Mouse (Mus musculus) limb, embryonic 10.5 days (tissue): ENCODE results near the gene N4bp2. TPM values are rescaled to one million over a fixed set of nuclear protein-coding genes. Genes with fewer than 3 reads are reported as not detected.
"Not testable (repeated sequence)": the region's sequence is repeated elsewhere in the genome, so short reads cannot be mapped to it uniquely, and the experiment has no call there.

Source experiments
- DNase-seq: peaks from one replicate; pipeline ENCODE4 v3.0.0-alpha.2; 2017; ENCODE audit warnings: low spot score
- H3K27ac ChIP-seq: fragments of 300-500 bp; sonication (generic); 2 replicates; pipeline ENCODE4 v1.5.1; 2016; ENCODE audit warnings: mild to moderate bottlenecking
- H3K27me3 ChIP-seq: fragments of 300-500 bp; sonication (generic); 2 replicates; pipeline ENCODE4 v1.6.1; 2016; ENCODE audit warnings: low read depth, mild to moderate bottlenecking; ENCODE audit not compliant: poor library complexity, severe bottlenecking
- H3K36me3 ChIP-seq: fragments of 300-500 bp; sonication (generic); 2 replicates; pipeline ENCODE4 v1.6.1; 2016; ENCODE audit warnings: mild to moderate bottlenecking, moderate library complexity
- H3K4me1 ChIP-seq: fragments of 300-500 bp; sonication (generic); 2 replicates; pipeline ENCODE4 v1.6.1; 2016
- H3K4me3 ChIP-seq: fragments of 300-500 bp; sonication (generic); 2 replicates; pipeline ENCODE4 v1.5.1; 2016; ENCODE audit warnings: mild to moderate bottlenecking, moderate library complexity
- H3K9me3 ChIP-seq: fragments of 300-500 bp; sonication (generic); replicated peaks from 2 replicates; pipeline ENCODE4 v1.6.1; 2016; ENCODE audit warnings: mild to moderate bottlenecking
- WGBS: fragments of 180-500 bp; shearing (Covaris S2); methylation state at CpG from one replicate; pipeline ENCODE4 v1.1.7; 2016; 5-methylcytosine and 5-hydroxymethylcytosine counted together
- polyA plus RNA-seq: library from polyadenylated mRNA; unstranded; fragments of >200 nt; fragmentation: Nextera tagmentation; extraction: Ambion mirVana; gene quantifications from 2 replicates; pipeline ENCODE4 v1.2.1, GENCODE M21; 2016

Gene N4bp2
- polyA plus RNA-seq, 1 experiment from 2014 or later = 39.8 TPM

DNA sequence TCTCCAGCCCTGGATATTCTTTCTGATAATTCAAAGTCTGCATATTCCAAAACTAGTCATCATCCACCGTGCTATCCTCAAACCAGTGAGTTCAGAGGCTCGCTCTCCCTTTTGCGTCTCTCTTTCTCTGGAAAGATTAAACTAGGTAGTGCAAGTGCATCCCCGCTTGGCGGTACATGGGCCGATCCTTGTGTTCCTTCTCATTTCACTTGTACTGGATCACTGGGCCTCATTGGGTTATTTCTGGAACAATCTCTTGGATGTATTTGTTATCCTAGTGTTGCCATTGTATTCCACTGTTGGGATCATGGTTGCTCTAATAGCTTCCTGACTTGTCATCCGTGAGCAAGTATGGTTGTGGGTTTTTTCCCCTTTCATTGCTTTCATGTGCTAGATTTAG, 6.7 kb downstream of the N4bp2 start:
- H3K36me3 ChIP-seq = peaks cover 45% of the 10 kb centered on the region
- 94% methylated on average over 7 of the region's 7 CpGs for WGBS
- peaks cover 4% of the 10 kb centered on the region for H3K4me1 ChIP-seq

GRCm38 (mm10) chr5:65770493-65770892, 7.2 kb downstream of the N4bp2 start:
- no peak overlapping the region for H3K27ac ChIP-seq
- H3K4me1 ChIP-seq = peaks cover 2% of the 10 kb centered on the region
- H3K4me3 ChIP-seq = no peak overlapping the region
- no peaks in the 10 kb centered on the region for H3K27me3 ChIP-seq
- DNase-seq = no peak
- no peaks in the 10 kb centered on the region for H3K9me3 ChIP-seq
- WGBS = 91% methylated on average over 4 of the region's 4 CpGs
- H3K36me3 ChIP-seq = peaks cover 49% of the 10 kb centered on the region

More for the DNA sequence above, 6.7 kb downstream of the N4bp2 start:
- no peaks in the 10 kb centered on the region for H3K9me3 ChIP-seq
- H3K27ac ChIP-seq = no peak overlapping the region
- no peaks in the 10 kb centered on the region for H3K27me3 ChIP-seq
- no peak overlapping the region for H3K4me3 ChIP-seq
- DNase-seq = no peak

- not testable (repeated sequence) for H3K4me1 ChIP-seq, H3K9me3 ChIP-seq, H3K27ac ChIP-seq, DNase-seq, H3K27me3 ChIP-seq, H3K4me3 ChIP-seq
- WGBS = 97% methylated on average over 3 of the region's 3 CpGs
- H3K36me3 ChIP-seq = peaks cover 68% of the 10 kb centered on the region
Measured at GRCm38 (mm10) chr5:65773957-65774356, 10.6 kb downstream of the N4bp2 start.

GRCm38 (mm10) chr5:65776166-65776565, 12.8 kb downstream of the N4bp2 start:
- Histone ChIP-seq H3K36me3 (peaks cover 87% of the 10 kb centered on the region), H3K9me3 (no peaks in the 10 kb centered on the region), H3K27ac (no peak overlapping the region), H3K27me3 (no peaks in the 10 kb centered on the region), H3K4me1 (no peaks in the 10 kb centered on the region), H3K4me3 (no peak overlapping the region)
- 85% methylated on average over 4 of the region's 4 CpGs for WGBS
- no peak for DNase-seq

GRCm38 (mm10) chr5:65776907-65777306, 13.6 kb downstream of the N4bp2 start:
- DNase-seq = no peak
- H3K27me3 ChIP-seq = no peaks in the 10 kb centered on the region
- H3K36me3 ChIP-seq = peaks cover 92% of the 10 kb centered on the region
- H3K9me3 ChIP-seq = no peaks in the 10 kb centered on the region
- H3K27ac ChIP-seq = no peak overlapping the region
- WGBS = 98% methylated on average over 3 of the region's 3 CpGs
- H3K4me3 ChIP-seq = no peak overlapping the region
- H3K4me1 ChIP-seq = no peaks in the 10 kb centered on the region

DNA sequence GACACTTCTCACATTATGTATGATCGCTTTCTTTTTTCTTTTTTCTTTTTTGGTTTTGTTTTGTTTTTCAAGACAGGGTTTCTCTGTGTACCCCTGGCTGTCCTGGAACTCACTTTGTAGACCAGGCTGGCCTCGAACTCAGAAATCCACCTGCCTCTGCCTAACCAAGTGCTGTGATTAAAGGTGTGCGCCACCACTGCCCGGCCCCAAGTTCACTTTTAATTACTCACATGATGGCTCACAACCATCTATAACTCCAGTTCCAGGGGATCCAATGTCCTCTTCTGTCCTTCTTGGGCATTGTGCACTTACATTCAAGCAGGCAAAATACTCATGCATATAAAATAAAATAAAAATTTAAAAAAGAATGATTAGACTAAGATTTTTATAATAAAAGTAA, 15.7 kb downstream of the N4bp2 start:
- peaks cover 90% of the 10 kb centered on the region for H3K36me3 ChIP-seq
- H3K4me3 ChIP-seq, DNase-seq, H3K27ac ChIP-seq, H3K4me1 ChIP-seq, H3K27me3 ChIP-seq, H3K9me3 ChIP-seq: not testable (repeated sequence)
- 97% methylated on average over 4 of the region's 4 CpGs for WGBS

DNA sequence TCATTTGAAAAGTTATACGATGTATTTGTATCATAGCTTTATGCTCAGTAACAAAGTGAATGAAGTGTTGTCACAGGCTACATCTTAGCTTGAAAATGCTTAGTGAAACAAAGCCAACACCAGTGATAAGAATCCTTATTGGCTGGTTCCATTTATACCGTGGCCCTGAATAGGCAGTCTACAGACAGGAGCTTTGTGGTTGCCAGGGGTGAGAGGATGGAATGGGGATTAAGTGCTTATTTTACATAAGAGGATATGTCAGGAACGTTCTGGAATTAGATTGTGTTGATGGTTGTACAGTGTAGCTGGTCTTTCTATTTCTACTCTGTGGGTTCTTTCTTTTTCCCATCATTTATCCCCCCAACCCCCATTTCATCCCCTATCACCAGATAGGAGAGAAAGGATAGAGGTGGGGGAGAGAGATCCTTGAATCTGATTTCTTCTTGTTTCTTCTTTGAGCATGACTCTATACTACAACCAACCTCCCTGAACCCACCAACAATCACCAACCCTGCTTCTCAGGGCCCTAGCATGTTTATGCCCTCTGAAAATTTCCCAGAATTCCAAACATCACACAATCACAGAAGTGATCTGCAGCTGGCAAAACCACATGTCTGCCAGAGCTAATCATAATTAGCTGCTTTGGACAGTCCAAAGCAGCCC, 16.2 kb downstream of the N4bp2 start:
- H3K4me3 ChIP-seq = no peak overlapping the region
- H3K4me1 ChIP-seq = no peaks in the 10 kb centered on the region
- H3K36me3 ChIP-seq = peaks cover 85% of the 10 kb centered on the region
- H3K9me3 ChIP-seq = no peaks in the 10 kb centered on the region
- H3K27ac ChIP-seq = no peak overlapping the region
- no peaks in the 10 kb centered on the region for H3K27me3 ChIP-seq
- DNase-seq = no peak
- 92% methylated on average over 3 of the region's 3 CpGs for WGBS

DNA sequence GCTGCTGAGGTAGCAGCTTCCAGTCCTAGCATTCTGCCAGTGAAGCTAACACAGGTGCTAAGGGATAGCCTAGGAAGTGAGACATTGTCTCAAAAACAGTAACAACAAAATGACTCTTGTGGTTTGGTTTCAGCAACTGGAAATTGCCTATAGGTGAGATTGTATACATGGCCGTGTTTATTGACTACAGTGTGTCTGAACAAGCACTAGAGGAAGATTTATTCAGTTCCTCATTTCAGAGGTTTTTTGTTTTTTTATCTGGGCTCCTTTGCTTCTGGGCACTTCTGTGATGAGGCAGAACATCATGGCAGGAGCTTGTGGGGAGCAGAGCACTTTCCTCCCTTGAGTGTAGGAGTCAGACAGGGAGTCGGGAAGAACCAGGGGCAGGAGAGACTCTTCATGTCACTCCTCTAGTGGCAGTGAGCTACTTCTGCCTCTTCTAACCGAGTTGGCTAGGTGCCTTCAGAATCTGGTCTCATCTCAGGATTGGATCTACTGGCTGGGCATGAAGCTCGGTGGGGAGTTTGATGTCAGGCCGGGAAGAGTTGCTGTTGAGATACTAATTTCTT, 17.9 kb downstream of the N4bp2 start:
- WGBS = 87% methylated on average over 5 of the region's 5 CpGs
- H3K9me3 ChIP-seq = no peaks in the 10 kb centered on the region
- no peaks in the 10 kb centered on the region for H3K27me3 ChIP-seq
- H3K4me3 ChIP-seq = no peak overlapping the region
- H3K4me1 ChIP-seq = no peaks in the 10 kb centered on the region
- peaks cover 83% of the 10 kb centered on the region for H3K36me3 ChIP-seq
- no peak for DNase-seq
- H3K27ac ChIP-seq = no peak overlapping the region

DNA sequence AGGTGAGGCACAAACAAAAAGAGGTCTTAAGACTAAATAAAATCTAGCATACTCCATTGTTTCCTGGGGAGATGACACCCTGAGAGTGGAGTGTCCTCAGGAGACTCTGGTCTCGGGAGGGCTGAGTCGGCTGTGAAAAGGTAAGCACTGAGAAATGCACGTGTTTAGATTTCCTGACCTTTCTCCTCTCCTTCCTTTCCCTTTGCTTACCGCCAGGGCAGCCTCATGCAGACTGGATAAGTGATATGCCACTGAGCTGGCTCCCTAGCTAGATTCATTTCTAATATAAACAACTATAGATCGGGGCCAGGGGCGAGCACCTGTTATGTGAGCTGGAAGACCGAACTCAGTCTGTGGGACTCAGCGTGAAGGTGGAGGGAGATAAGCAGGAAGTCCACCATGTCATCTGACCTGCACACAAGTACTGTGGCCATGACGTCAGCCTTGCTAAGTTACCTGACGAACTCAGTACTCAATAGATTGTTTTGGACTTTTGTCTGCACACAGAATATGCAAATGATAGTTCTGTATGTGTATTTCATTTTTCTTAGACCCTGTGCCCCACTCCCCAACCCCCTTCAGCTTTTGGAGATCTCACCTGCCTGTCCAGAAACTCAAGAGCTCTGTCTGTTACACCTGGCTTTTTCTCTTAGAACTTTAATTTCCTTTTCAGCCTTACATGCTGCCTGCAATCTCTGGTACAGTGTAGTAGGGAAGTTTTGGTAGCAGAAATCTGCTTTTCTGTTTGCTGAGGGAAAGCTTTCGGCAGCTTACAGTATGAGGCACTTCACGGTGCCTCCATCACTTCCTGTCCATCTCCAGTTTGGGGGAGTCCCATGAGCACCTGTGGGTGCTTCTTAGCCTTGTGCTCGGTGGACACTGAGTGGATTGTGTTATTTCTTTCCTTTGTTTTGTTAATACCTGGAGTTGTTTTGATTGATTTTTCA, 18.7 kb downstream of the N4bp2 start:
- H3K4me1 ChIP-seq = no peaks in the 10 kb centered on the region
- WGBS = 92% methylated on average over 13 of the region's 13 CpGs
- no peak overlapping the region for H3K27ac ChIP-seq
- peaks cover 81% of the 10 kb centered on the region for H3K36me3 ChIP-seq
- no peak for DNase-seq
- no peaks in the 10 kb centered on the region for H3K27me3 ChIP-seq
- no peak overlapping the region for H3K4me3 ChIP-seq
- H3K9me3 ChIP-seq = no peaks in the 10 kb centered on the region

DNA sequence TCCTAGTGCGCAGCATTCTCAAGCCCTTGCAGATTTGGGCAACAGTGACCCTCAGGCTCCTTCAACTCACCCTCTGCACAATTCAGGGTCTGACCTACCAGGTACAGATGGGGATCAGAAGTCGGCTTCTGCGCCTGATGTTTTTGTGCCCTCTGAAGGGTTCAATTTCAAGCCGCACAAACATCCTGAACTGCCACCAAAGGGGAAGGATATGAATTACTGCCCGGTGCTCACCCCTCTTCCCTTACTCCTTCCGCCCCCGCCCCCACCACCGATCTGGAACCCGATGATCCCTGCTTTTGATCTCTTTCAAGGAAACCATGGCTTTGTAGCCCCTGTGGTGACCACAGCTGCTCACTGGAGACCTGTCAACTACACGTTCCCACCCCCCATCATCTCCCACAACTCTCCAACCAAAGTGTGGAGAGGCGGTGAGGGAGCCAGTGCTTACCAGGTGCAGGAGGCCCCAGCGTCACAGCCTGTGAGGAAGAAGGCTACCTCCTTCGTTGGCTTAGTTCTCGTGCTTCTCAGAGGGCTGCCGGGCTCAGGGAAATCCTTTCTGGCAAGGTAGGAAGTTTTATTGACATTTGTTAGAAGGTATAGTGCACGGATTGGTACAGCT, 27.4 kb downstream of the N4bp2 start:
- no peak overlapping the region for H3K4me3 ChIP-seq
- no peaks in the 10 kb centered on the region for H3K9me3 ChIP-seq
- H3K27ac ChIP-seq = no peak overlapping the region
- WGBS = 81% methylated on average over 16 of the region's 16 CpGs
- H3K36me3 ChIP-seq = peaks cover 89% of the 10 kb centered on the region
- H3K27me3 ChIP-seq = no peaks in the 10 kb centered on the region
- H3K4me1 ChIP-seq = no peaks in the 10 kb centered on the region
- DNase-seq = no peak

- Histone ChIP-seq H3K36me3 (peaks cover 85% of the 10 kb centered on the region), H3K27me3 (no peaks in the 10 kb centered on the region), H3K4me3 (no peak overlapping the region), H3K9me3 (no peaks in the 10 kb centered on the region), H3K4me1 (no peaks in the 10 kb centered on the region), H3K27ac (no peak overlapping the region)
- no peak for DNase-seq
- WGBS = 95% methylated on average over 3 of the region's 3 CpGs
Measured at GRCm38 (mm10) chr5:65794202-65794601, 30.9 kb downstream of the N4bp2 start.

DNA sequence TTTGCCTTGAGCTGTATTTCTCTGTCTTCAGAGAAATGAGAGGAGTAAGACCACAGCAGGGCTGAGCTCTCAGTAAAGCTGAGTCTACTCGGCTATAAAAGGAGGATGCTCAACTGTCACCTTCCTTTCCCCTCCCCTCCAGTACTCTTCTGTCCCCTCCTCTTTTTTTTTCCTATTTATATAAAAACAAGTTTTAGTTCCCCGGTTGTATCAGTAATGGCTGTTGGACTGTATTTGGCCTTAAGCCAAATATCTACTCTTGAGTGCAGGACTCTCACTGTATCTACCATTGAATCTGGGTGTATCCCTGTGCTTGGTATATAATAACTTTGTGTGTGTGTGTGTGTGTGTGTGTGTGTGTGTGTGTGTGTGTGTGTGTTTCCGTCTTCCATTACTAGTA, 31.4 kb downstream of the N4bp2 start:
- no peak overlapping the region for H3K4me3 ChIP-seq
- no peaks in the 10 kb centered on the region for H3K4me1 ChIP-seq
- 84% methylated on average over 3 of the region's 3 CpGs for WGBS
- H3K27me3 ChIP-seq = no peaks in the 10 kb centered on the region
- H3K9me3 ChIP-seq = no peaks in the 10 kb centered on the region
- H3K27ac ChIP-seq = no peak overlapping the region
- DNase-seq = no peak
- peaks cover 89% of the 10 kb centered on the region for H3K36me3 ChIP-seq
